Mouse (Mus musculus) thymus, adult 18-20 months (tissue): ENCODE results near the gene Ptprt.

Source experiments
- DNase-seq, 2 experiments: peaks; one replicate each; pipeline ENCODE4 v3.0.0; 2022; ENCODE audit warnings: mixed read lengths in 2 of 2

The Ptprt gene

GRCm38 (mm10) chr2:162577819-162578218 is 83.1 kb downstream of the Ptprt start:
- no peak for DNase-seq

GRCm38 (mm10) chr2:162572851-162573250 is 88.1 kb downstream of the Ptprt start:
- no peak for DNase-seq

GRCm38 (mm10) chr2:162571037-162571436 is 89.9 kb downstream of the Ptprt start:
- DNase-seq: no peak

GRCm38 (mm10) chr2:162568308-162569100 is 92.4 kb downstream of the Ptprt start:
- no peak for DNase-seq

GRCm38 (mm10) chr2:162548312-162548711 is 112.6 kb downstream of the Ptprt start:
- no peak for DNase-seq

- no peak for DNase-seq
These were observed 129.3 kb downstream of the Ptprt start for GRCm38 (mm10) chr2:162531638-162532037.

- DNase-seq: no peak
These were observed 132.0 kb downstream of the Ptprt start for GRCm38 (mm10) chr2:162528911-162529310.

DNA sequence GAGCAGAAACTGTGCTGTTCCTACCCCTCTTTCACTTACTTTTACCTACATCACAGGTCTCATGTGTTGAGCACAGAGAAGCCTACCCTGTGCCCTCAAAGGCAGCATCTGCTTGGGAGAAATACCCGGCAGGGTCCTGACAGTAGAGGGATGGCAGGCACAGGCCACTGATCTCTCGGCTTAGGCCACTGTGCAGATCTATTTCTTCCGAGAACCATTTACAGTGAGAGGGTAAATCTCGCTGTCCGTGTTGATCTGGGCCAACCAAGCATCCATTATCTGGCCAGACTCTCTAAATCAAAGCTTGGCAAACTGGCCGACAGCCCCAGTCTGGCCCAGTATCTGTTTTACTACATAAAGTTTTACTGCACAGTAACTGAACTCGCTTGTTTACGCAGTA is 145.0 kb downstream of the Ptprt start:
- DNase-seq: no peak

DNA sequence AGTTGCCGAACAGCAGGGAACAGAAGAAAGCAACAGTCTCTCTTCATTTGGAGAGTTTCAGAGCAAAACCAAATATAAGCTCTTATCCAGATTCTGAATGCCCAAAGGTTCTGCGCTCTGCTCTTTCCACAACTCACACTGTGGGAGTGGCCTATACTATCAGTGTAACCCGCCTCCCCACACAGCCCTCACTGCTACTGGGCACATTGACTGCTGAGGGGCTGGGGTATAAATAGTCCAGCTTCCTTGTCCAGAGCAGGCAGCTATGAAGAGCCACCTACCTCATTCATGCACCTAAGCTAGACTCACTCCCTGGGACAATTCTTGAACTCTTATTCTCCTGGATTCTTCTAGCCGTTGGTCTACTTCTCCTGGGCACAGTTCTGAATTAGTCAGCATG is 147.9 kb downstream of the Ptprt start:
- DNase-seq: no peak

DNA sequence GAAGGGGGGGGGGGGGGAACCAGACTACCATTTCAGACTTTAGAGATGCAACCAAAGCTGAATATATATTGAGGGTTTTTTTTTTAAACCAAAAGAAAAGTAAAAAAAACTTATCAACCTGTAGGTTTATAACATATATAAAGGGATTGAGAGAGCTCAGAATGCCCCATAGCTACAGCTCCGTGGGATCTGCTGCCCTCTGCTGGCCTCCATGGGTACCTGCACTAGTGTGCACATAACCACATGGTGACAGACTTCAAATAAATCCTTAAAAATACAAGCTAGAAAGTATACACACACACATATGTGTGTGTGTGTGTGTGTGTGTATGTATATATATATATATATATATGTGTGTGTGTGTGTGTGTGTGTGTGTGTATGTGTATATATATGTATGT is 148.9 kb downstream of the Ptprt start:
- DNase-seq: no peak

GRCm38 (mm10) chr2:162509016-162509415 is 151.9 kb downstream of the Ptprt start:
- DNase-seq: no peak

- DNase-seq: no peak
These were observed 153.3 kb downstream of the Ptprt start for GRCm38 (mm10) chr2:162507664-162508063.

- no peak for DNase-seq
These were observed 156.1 kb downstream of the Ptprt start for GRCm38 (mm10) chr2:162504850-162505249.

DNA sequence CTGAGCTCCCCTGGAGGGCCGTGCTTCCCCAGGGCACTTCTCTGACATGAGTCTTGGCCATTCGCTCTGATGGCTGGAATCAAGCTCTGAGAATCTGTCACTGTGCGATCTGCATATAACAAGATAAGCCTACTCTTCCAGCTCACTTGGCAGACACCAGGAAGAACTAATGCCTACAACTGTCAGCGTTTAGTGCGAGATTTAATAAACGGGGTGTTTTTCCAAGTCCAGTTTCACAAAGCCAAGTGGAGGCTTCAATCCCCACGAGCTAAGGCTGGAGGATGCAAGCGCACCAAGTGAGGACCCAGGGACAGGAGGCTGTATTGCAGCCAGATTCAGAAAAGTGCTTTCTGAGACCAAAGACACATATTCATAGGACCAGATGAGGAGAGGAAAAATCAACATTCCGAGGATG is 161.4 kb downstream of the Ptprt start:
- DNase-seq: no peak

- DNase-seq: no peak
These were observed 162.8 kb downstream of the Ptprt start for GRCm38 (mm10) chr2:162498191-162498590.

- no peak for DNase-seq
These were observed 176.9 kb downstream of the Ptprt start for GRCm38 (mm10) chr2:162484036-162484435.

DNA sequence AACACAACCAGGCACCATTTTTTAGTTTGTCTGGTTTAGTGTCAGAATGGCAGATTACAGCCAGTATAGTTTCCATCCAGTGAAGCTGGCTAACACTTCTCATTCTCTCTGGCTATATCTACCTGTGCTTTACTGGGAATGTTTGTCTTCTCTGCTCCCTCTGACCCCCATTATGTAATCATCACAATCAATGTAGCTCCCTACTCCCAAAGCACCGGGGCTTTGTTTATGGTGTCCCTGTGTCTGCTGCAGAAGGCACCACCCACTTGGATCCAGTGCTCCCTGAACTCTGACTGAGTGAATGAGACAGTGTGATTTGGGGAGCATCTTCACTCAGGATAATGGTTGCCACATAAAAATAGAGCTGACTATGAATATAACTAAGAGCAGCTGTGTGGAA is 217.8 kb downstream of the Ptprt start:
- DNase-seq: no peak

DNA sequence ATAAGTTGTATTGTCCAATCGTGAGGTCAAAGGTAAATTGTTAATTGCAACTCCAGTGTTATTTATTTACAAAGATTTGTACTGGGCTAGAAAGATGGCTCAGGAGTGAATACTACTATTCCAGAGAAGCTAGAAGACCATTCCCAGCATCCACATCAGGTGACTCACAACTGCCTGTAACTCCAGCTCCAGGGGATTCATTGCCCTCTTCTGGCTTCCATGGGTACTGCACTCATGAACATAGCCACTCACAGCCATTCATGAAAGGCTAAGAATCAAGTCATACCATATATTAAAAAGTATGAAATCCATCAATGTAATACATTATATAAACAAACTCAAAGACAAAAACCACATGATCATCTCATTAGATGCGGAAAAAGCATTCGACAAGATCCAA is 224.3 kb downstream of the Ptprt start:
- no peak for DNase-seq

GRCm38 (mm10) chr2:162430171-162430570 is 230.8 kb downstream of the Ptprt start:
- no peak for DNase-seq

GRCm38 (mm10) chr2:162426114-162426513 is 234.8 kb downstream of the Ptprt start:
- no peak for DNase-seq

GRCm38 (mm10) chr2:162418181-162418580 is 242.8 kb downstream of the Ptprt start:
- no peak for DNase-seq

- no peak for DNase-seq
These were observed 247.7 kb downstream of the Ptprt start for GRCm38 (mm10) chr2:162413073-162413812.

DNA sequence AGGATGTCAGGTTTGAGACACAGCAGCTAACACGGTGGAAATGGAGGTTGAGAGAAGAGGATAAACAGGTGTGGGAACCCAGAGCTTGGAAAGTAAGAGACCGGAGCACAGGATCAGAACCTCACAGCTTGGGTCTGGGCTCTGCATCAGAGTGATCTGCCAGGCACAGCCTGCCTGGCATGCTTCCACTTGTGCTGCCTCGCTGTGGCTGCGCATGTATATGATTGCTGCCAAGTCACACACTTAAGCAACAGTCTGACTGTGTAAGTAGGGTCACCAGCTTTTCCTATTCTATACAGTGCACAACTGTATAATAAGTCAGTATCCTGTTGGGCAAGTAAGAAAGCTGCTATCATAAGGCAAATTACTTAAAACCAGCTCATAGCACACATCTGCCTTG is 249.9 kb downstream of the Ptprt start:
- no peak for DNase-seq

GRCm38 (mm10) chr2:162409245-162409644 is 251.7 kb downstream of the Ptprt start:
- DNase-seq: no peak
